34 mouse cellular contexts compared by ENCODE assay signal in the genomic region with DNA sequence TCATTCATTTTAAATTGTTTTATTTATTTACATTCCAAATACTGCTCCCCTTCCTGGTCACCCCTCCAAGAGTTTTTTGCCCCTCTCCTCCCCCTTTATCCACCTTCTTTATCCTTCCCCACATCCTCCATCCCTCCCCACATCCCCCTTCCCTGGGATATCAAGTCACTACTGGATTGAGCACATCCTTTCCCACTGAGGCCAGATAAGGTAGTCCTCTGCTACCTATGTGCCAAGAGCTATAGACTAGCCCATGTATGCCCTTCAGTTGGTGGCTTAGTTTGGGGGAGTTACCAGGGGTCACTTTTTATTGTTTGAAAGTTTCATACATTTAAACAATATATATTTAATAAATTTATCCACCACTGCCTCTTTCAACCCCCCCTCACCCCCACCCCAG. TPM values are rescaled to one million over a fixed set of nuclear protein-coding genes. Genes with fewer than 3 reads are reported as not detected.
"Had no signal": no experiment of that assay in that cellular context is flagged by ENCODE, and none has a peak within 500 bp of the region (broad histone marks: within the 10 kb centered on the region; RNA-seq: fewer than 3 reads in every experiment).

No protein-coding gene starts in this region.

- DNase-seq: gastrocnemius, adult 2 months; gastrocnemius, postnatal 10 days; gastrocnemius, postnatal 25 days; heart, adult 18-20 months; heart, postnatal 10 days; heart, postnatal 4 days; kidney, adult 18-20 months; kidney, adult 8-10 months; kidney, postnatal 10 days; kidney, postnatal 25 days; kidney, postnatal 4 days; liver had no signal

- H3K27me3 ChIP-seq: heart, embryonic 12.5 days; hindbrain, embryonic 12.5 days; intestine, embryonic 15.5 days; limb, embryonic 12.5 days had no signal

- H3K36me3 ChIP-seq: heart, embryonic 10.5 days; heart, embryonic 12.5 days; hindbrain, embryonic 12.5 days; intestine, embryonic 15.5 days; limb, embryonic 10.5 days; limb, embryonic 12.5 days had no signal

- H3K4me1 ChIP-seq: heart, embryonic 10.5 days; heart, embryonic 12.5 days; hindbrain, embryonic 12.5 days; intestine, embryonic 15.5 days; limb, embryonic 10.5 days; limb, embryonic 12.5 days had no signal

- H3K9ac ChIP-seq: heart, embryonic 12.5 days; hindbrain, embryonic 12.5 days; hindbrain, embryonic 14.5 days; intestine, embryonic 15.5 days; limb, embryonic 12.5 days had no signal

- ATAC-seq: hindbrain, embryonic 16.5 days; inflammation-experienced regulatory T-cells, adult 6 months; intestine, embryonic 15.5 days; intestine, postnatal 0 days had no signal

- H3K9me3 ChIP-seq: heart, embryonic 10.5 days; heart, embryonic 12.5 days; hindbrain, embryonic 12.5 days; intestine, embryonic 15.5 days; limb, embryonic 10.5 days; limb, embryonic 12.5 days had no signal

- H3K4me3 ChIP-seq: gastrocnemius, adult 2 months; heart, embryonic 10.5 days; heart, embryonic 12.5 days; hindbrain, embryonic 12.5 days; intestine, embryonic 15.5 days; layer of hippocampus, adult 2 months; left cerebral cortex, adult 2 months; limb, embryonic 10.5 days; limb, embryonic 12.5 days had no signal

- H3K27ac ChIP-seq: gastrocnemius, adult 2 months; heart, embryonic 10.5 days; hindbrain, embryonic 12.5 days; hindbrain, embryonic 14.5 days; intestine, embryonic 15.5 days; layer of hippocampus, adult 2 months; left cerebral cortex, adult 2 months; limb, embryonic 10.5 days; limb, embryonic 12.5 days had no signal

- H3K4me2 ChIP-seq: heart, embryonic 12.5 days; hindbrain, embryonic 12.5 days; hindbrain, embryonic 14.5 days; intestine, embryonic 15.5 days; limb, embryonic 12.5 days; liver, embryonic 11.5 days had no signal

RNA-seq across cellular contexts. Expression of a gene that starts 24.6 kb away (rescaled TPM):
- total RNA-seq: gastrocnemius, adult 2 months; gastrocnemius, postnatal 10 days; gastrocnemius, postnatal 25 days; gastrocnemius, postnatal 4 days; granulocyte monocyte progenitor cell, adult 5-6 weeks; heart, adult 18-20 months; heart, adult 8-10 months; heart, postnatal 10 days; heart, postnatal 25 days; heart, postnatal 4 days had no signal
- polyA plus RNA-seq: heart, embryonic 10.5 days; heart, embryonic 12.5 days; heart, embryonic 14.5 days; heart, embryonic 16.5 days; hindbrain, embryonic 12.5 days; hindbrain, embryonic 14.5 days; inflammation-experienced regulatory T-cells, adult 6 months; intestine, embryonic 15.5 days; intestine, postnatal 0 days; kidney, embryonic 14.5 days; kidney, embryonic 16.5 days; limb, embryonic 10.5 days; limb, embryonic 12.5 days; limb, embryonic 14.5 days; liver, embryonic 11.5 days had no signal
